25 mouse cellular contexts compared by ENCODE assay signal in the genomic region with DNA sequence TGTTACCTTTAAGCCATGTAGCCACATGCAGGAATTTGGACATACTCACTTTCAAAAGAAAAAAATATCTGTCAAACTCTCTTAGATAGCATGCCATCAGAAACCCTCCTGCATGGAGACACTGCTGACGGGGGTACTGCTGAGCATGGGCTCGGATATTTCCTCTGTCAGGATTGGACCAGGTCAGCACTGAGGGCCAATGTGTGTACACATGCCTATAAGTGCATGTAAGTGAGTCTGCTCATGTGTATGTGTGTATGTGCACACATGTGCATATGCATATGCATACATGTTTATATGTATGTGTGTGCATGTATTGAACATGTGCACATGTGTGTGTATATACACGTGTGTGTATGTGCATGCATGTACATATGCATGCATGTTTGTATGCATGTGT.
"Had no signal": no experiment of that assay in that cellular context is flagged by ENCODE, and none has a peak within 500 bp of the region (broad histone marks: within the 10 kb centered on the region; RNA-seq: fewer than 3 reads in every experiment).

No protein-coding gene starts in this region.

- H3K4me1 ChIP-seq: hindbrain, embryonic 10.5 days; hindbrain, embryonic 12.5 days; limb, embryonic 10.5 days; limb, embryonic 12.5 days; liver, embryonic 13.5 days; liver, embryonic 15.5 days had no signal

- DNase-seq: gastrocnemius, adult 2 months; gastrocnemius, postnatal 10 days; gastrocnemius, postnatal 25 days; heart, postnatal 10 days; heart, postnatal 4 days; kidney, adult 18-20 months; kidney, adult 8-10 months; kidney, postnatal 10 days; kidney, postnatal 25 days; kidney, postnatal 4 days; liver; liver, embryonic 13.5 days had no signal

- H3K9me3 ChIP-seq: hindbrain, embryonic 10.5 days; hindbrain, embryonic 12.5 days; limb, embryonic 10.5 days; limb, embryonic 12.5 days; liver, embryonic 13.5 days; liver, embryonic 15.5 days had no signal

- H3K27me3 ChIP-seq: hindbrain, embryonic 12.5 days; limb, embryonic 12.5 days; liver, embryonic 13.5 days; liver, embryonic 15.5 days had no signal

- H3K9ac ChIP-seq: hindbrain, embryonic 12.5 days; hindbrain, embryonic 14.5 days; limb, embryonic 12.5 days; liver, embryonic 13.5 days; liver, embryonic 15.5 days had no signal

- H3K27ac ChIP-seq: gastrocnemius, adult 2 months; hindbrain, embryonic 10.5 days; hindbrain, embryonic 12.5 days; hindbrain, embryonic 14.5 days; layer of hippocampus, adult 2 months; left cerebral cortex, adult 2 months; limb, embryonic 10.5 days; limb, embryonic 12.5 days; liver, embryonic 13.5 days; liver, embryonic 15.5 days had no signal

- H3K36me3 ChIP-seq: hindbrain, embryonic 10.5 days; hindbrain, embryonic 12.5 days; limb, embryonic 10.5 days; limb, embryonic 12.5 days; liver, embryonic 13.5 days; liver, embryonic 15.5 days had no signal

- H3K4me3 ChIP-seq: gastrocnemius, adult 2 months; hindbrain, embryonic 10.5 days; hindbrain, embryonic 12.5 days; layer of hippocampus, adult 2 months; left cerebral cortex, adult 2 months; limb, embryonic 10.5 days; limb, embryonic 12.5 days; liver, embryonic 13.5 days; liver, embryonic 15.5 days had no signal

- ATAC-seq: hindbrain, embryonic 16.5 days; inflammation-experienced regulatory T-cells, adult 6 months; intestine, embryonic 16.5 days had no signal

- H3K4me2 ChIP-seq: heart, embryonic 11.5 days; hindbrain, embryonic 12.5 days; hindbrain, embryonic 14.5 days; limb, embryonic 12.5 days; liver, embryonic 11.5 days; liver, embryonic 13.5 days; liver, embryonic 15.5 days had no signal
